Mouse (Mus musculus): ENCODE data around the gene Cbfa2t2.

The Cbfa2t2 gene

DNA sequence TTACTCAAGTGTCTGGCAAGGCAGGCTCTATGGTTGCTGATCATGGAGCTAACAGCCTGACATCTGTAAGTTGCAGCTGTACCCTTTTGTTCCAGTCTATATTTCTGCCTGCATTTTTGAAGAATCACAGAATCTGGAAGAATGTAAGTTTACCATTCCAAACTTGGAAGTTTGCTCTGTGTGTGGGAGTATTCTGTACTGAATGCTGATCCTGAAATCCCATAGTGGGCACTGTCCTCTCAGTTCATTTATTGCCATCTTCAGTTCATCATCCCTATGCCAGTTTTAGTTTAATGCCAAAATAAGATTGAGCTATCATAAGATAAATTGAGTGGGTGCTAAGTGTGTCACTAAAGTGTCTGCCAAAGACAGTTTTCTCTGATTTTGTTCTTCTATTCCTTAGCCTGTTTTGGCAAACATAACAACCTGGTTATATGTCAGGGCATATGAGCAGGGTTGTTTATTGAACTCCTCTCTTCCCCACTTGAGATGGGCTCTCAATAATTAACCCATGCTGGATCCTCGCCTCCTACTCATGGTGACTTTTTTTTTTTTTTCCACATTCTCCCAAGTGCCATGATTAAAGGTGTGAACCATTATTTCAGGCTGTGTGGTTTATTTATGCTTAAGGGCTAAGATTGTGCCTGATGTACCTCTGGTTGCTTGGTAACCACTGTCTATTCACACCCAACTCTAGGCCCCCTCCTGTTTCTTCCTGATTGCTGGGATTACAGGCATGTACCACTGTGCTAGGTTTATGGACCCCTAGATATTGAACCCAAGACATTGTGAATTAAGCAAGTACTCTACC, 38.2 kb downstream of the Cbfa2t2 start:
- DNase-seq = no peak

DNA sequence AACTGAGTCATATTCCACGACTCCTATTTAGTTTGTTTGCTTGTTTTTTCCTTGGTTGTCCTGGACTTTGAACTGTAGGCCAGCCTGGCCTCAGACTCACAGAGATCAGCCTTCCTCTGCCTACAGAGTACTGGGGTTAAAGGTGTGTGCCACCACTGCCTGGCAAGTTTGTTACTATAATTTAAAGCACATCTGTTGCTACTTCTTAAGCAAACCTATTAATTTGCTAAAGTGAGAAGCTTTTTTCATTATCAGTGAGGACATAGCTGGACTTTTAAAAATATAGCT, 38.7 kb downstream of the Cbfa2t2 start:
- DNase-seq = no peak

DNA sequence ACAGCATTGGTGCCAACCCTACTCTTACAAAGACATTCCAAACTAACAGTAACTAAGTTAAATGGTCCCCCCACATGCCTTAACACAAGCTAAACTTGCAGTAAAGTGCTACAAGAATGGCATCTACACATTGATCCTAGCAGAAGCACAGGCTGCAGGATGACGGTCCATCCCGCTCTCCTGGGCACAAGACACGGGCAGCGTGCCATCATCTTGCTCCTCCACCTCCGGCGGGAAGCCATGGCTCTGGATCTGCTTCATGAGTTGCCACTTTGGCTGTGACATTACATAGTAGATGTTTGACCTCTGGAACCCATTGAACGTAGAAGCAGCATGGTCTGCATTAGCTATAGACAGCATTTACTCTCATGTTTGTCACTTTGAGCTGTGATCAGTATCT, 39.6 kb downstream of the Cbfa2t2 start:
- DNase-seq = no peak

DNA sequence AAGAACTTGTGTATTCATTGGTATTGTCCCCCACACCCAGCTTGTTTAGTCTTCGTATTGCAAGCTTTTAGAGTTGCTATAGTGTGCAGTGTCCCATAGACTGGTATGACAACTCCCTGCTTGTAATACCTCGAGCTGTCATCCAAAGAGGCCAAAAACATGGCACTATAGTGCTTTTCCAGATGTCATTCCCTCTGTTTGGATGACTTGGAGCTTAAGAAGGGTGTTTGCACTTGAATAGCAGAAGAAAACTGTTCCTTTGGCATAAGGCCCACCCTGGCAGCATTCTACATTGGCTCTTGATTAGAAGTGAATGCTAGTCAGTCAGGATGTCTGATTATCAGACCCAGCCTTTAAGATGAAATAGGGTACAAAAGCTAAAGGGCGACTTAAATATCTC, 40.7 kb downstream of the Cbfa2t2 start:
- no peak for DNase-seq

DNA sequence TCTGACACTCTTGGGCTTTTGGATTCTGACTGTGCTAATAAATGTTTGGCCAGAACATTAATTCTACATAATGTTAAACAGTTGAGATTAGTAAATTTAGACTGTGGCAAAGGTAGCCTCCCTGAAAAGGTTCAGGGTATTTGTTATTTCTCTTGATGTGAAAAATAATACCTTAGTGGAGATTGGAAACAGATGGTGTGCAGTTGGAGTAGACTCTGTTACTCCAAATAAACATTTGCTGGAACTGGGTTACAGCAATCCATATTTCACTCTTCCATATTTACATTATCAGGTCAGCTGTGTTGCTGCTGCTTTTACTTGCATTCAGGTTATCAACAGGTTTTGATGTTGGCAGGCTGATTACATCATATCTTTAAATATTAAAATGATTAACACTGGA, 55.5 kb downstream of the Cbfa2t2 start:
- DNase-seq = no peak

DNA sequence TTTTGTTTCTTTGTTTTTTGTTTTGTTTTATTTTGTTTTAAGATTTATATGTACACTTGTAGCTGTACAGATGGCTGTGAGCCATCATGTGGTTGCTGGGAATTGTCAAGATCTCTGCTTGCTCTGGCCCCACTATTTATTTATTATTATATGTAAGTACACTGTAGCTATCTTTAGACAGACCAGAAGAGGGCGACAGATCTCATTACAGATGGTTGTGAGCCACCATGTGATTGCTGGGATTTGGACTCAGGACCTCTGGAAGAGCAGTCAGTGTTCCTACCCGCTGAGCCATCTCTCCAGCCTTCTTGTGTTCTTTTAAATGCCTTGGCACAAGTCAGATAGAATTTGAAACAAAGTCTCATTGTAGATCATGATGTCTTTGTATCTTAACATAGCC, 57.3 kb downstream of the Cbfa2t2 start:
- peak in 1 of 2 experiments; percentile 3 for DNase-seq

DNA sequence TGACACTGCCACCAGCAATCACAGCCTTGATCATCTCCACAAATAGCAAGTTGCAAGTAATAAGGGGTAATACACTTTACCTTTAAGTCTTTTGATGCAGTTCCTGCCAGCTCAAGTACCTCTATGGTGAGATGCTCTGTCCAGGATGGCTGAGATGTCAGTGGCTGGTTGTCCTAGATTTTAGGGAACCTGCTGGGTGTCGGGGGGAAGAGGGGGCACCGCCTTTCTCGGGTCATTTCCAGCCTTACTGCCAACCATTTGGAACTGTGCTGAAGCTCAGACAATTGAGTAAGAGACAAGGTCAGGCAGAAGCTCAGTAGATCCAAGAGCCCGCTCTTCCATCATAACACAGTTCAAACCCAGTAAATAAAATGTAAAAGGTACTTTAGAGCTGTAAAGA, 58.7 kb downstream of the Cbfa2t2 start:
- no peak for DNase-seq

DNA sequence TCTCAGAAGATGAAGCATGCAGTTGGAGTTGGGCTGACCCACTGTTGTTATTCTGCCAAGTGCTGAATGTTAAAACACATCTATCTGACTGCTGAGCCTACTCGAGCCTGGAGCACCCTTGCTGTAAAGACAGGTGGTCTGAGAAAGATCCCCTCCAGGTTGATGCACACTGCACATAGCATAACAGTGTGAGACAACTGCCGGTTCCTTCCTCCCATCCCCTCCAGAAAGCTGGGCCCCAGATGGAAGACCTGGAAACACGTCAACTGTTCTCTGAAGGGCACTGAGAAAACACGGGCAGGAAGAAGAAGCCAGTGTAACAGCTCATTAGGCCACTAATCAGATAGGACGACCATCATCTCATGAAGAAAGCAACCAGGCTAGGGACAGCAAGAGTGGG, 62.3 kb downstream of the Cbfa2t2 start:
- no peak for DNase-seq

DNA sequence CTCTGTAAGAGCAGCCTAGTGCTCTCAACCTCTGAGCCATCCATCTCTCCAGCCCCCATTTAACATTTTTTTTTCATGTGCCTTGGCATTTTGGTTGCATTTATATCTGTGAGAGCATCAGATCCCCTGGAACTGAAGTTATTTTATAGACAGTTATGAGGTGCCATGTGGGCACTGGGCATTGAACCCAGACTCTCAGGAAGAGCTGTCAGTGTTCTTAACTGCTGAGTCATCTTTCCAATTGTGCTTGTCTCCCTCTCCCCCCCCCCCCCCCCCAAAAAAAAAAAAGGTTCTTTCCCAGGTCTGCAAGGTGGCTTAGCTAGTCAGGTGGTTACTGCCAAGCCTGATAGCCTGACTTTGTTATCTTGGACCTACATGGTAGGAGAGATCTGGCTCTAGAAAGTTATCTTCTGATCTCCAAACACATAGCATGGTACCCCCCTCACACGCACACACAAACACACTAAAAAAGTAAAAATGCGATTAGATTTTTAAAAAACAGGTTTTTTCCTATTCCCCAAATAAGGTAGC, 63.5 kb downstream of the Cbfa2t2 start:
- no peak for DNase-seq

DNA sequence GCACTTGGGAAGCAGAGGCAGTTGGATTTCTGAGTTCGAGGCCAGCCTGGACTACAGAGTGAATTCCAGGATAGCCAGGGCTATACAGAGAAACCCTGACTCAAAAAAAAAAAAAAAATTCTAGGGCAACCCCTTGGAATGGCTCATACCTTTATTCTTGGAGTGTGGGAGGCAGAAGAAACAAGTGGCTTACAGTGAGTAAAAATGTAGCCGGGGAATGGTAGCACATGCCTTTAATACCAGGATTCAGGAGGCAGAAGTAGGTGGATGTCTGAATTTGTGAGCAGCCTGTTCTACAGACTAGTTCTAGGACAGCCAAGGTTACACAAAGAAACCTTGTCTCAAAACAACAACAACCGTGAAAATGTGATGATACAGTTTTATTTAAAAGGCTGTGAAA, 64.5 kb downstream of the Cbfa2t2 start:
- no peak for DNase-seq

DNA sequence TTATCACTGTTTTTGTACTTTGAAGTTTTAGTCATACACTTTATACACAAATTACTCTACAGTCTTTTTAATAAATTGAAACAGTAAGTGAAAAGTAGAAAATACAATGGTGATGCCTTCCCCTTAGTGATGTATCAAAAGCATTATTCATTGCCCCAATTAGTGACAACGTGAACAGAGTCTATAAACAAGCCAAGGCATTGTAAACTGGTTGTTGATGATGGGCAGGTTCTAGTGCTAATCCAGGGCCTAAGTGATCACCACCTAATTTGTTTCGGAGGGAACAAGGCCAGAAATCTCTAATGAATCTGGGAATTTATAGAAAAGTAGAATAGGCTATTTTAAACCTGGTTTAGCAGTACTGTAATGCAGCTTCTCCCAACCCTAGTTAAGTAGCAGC, 70.8 kb downstream of the Cbfa2t2 start:
- DNase-seq = no peak

DNA sequence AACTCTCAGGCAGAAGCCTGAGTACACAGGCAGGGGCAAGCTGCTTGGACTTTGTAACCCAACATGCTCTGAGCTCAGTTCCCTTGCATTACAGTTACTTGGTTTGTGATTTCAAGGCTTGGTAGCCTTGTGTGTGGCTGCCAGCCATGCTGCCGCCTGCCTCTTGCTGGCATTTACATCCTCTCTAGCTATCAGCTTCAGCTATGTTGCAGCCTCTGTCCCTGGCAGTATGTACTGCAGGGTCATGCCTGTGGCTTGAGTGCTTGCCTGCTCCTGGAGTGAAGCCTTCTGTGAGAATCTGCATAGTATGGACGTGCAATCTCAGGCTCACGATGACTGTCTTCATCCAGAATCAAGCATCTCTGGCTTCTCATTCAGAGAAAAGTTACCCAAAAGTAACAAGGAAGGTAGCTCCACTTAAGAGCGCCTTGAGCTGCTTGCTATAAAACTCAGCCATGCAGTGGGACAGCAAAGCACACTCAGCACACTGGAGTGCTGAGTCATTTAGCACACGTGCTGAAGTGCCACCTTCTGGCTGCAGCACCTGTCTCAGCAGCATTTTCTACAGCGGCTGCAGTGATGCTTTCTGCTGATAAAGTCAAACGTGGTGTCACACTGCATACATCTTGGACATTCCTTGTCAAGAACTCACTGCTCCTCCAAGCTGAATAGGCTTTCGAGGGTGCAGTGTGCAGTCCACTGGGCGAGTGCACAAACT, 71.4 kb downstream of the Cbfa2t2 start:
- DNase-seq = no peak

DNA sequence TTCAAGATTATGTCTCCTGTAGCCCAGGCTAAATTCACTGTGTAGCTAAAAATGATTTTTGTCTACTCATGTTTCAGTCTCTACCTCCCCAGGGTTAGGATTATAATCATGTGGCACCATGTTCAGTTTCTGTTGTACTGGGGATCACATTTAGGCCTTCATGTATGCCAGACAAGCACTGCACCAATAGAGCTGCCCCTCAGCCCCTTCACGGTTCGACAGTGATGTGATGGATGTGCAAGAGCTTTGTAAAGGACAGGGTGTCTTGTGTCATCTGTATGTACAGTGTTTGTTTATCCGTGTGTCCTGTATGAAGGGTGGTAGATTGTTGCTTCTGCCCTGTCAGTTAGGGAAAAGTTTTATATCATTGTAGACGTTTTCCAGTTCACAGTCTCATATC, 72.2 kb downstream of the Cbfa2t2 start:
- DNase-seq = no peak

DNA sequence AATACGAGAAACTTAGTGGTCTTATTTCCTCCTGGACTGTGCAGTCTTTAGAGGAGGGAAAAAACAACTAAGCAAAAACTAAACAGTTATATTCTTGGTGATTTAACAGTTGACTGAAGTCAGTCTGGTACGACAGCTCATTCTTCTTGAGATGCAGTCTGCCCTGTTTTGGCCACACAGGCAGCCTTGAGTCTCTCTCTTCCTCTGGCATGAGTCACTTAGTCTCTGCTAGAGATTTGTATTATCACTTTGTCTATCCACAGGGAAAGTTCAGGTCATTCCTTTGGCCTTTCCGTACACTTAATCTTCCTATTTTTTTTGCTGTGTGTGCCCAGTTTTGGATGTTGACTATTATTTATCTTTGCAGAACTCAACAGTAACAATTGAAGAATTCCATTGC, 73.9 kb downstream of the Cbfa2t2 start:
- DNase-seq = no peak

DNA sequence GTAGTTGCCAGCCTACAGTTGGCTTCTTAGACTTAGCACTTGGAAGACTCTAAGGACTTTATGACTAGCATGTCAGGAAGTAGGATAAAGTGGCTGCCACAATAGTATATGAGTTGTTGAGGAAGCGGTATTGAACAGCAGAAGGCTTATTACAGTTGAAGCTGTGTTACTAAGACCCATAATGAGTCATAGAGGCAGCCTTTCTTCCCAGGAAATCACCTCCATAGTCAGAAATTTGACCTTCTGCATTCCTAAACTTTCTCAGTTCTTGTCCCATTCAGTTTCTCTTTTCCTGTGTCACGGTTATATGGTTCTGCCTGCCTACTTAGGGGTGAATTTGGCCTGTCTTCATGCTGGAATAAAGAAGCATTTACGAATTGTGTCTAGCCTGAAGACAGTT, 80.7 kb downstream of the Cbfa2t2 start:
- no peak for DNase-seq

DNA sequence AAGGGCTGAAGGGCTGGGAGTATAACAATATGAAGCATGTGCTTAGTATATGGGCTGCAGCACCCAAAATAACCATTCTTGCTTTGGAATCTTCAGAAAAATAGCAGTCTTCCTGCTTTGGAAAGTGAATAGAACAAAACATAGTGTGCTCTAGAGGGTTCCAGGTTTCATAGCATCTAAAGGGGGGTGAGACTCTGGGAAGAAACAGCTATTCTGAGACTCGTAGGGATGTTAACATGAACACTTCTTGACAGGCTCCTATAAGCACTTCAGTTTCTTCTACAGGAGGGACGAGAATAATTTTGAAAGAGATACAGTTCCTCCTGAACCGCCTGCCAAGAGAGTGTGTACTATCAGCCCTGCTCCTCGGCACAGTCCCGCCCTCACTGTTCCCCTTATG, 81.1 kb downstream of the Cbfa2t2 start:
- no peak for DNase-seq

DNA sequence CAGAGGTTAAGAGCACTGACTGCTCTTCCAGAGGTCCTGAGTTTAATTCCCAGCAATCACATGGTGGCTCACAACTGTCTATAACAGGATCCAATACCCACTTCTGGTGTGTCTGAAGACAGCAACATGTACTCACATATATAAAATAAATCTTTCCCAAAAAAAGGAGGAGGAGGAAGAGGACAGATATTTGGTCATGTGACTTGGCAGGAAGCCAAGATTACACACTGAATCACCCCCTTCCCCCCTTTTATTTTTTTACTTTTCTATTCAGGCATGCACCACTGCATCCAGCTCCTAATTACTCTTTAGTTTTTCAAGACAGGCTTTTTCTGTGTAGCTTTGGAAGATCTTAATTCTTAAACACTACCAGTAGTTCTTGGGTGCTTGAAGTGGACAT, 85.2 kb downstream of the Cbfa2t2 start:
- DNase-seq = no peak

DNA sequence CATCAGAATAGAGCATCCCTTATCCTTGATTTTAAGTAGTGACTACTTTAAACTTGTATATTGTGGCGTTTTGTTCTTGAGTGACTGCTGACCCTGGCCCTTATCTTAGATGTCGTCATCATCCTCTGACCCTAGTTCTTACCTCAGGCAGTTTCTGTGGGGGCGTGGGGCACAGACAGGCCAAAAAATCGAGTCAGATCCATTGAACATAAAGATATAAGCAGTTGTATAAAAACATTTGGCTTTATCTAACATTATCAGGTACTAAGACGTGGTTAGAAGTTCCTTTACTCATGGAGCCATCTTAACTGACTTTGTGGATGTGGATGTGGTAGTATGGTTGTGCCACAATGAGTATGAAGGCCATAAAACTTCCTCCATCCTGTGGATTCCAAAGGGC, 86.1 kb downstream of the Cbfa2t2 start:
- DNase-seq = no peak

DNA sequence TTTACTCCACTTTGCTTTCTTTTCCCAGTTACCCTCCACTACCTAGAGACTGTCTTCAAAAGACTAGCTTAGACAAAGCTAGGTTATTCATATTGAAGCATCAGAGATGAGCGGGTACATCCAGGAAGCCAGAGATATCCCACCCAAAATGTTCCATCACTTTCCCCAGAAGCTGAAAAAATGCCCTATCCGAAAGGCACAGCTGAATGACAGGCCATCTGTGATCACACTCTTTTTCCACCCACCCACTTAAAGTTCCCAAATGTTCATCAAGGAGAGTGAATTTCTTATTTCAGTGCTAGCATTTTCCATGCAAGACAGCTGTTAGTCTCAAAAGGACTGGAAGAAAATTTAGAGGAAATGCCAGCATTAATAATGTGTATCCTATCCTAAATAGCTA, 89.0 kb downstream of the Cbfa2t2 start:
- no peak for DNase-seq

DNA sequence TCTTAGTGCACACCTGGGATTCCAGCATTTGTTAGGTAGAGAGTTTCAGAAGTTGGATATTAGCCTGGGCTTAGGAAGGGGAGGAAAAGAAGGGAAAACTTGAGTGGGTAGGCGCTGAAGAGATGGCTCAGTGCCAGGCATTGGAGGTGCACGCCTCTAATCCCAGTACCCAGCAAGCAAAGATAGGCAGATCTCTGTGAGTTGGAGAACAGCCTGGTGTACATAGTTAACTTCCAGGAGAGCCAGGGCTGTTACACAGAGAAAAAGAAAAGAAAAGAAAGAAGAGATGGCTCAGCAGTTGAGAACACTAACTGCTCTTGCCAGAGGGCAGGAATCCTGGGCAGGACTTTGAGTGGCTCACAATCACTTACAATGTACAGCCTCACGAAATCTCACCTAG, 90.2 kb downstream of the Cbfa2t2 start:
- DNase-seq = no peak

DNA sequence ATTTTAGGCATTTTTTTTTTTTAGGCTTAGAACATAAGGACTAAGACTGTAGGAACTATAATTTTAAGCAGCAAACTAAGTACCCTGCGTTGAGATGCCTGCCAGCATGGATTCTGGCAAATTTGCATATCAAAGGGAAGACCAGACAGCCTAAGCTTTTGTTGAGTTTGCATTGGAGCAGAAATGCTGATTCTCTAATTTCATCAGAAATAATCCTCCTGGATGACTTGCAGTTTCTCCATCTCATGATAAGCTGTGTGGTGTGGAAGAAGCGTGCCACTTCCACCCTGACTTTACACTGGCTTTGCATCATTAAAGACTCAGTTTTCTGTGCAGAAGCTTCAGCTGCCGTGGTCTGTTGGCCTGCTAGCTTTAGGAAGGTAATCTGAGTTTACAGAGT, 96.6 kb downstream of the Cbfa2t2 start:
- no peak for DNase-seq

DNA sequence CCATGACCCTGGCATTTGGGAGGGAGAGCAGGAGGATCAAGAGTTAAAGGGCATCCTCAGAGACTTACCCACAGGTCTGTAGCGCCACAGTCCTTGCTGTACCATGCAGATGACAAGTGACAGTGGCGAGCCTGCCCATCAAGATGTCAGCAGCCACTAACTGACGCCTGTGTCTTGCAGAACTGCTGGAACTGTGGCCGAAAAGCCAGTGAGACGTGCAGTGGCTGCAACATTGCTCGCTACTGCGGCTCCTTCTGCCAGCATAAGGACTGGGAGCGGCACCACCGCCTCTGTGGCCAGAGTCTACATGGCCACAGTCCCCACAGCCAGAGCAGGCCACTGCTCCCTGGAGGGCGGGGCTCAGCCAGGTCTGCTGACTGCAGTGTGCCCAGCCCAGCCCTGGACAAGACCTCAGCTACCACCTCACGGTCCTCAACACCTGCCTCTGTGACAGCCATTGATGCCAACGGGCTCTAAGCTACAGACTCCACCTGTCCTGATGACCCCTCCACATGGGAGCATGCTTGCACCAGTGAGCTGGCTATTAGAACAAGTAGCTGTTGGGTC, 98.5 kb downstream of the Cbfa2t2 start:
- DNase-seq = no peak

DNA sequence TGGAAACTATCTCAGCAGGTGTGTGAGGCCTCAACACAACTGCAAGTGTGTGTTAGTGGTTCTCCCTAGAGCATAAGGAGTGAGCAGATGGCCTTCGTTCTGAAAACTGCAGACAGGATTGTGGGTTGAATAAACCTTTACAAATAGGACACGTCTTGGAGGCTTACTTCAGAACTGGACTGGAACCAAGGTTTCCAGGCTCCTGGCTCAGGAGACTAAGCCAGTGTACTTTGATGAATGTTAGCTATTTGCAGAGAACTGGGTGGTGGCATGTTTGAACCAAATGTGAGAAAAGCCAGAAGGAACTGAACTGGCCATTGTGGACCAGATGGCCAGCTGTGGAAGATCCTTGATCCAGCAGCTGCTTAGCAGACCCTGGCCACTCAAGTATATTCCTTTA, 102.0 kb downstream of the Cbfa2t2 start:
- DNase-seq = no peak

DNA sequence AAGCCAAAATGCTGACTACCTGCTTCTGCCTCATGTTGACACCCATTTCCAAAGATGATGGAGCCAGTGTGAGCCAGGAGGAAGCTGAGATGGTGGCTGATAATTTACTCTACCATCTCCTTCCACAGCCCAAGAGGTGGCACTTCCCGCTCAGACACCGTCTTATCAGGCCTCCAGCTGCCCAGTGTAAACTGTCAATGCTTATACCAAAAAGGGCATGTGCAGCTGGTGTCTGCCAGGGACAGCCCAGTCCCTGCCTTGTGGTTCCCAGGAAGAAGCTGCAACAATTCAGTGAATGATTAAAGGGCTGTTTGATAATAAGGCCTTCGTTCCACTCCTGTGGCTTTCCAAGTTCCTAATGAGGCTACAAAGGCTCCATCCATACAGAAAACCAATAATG, 102.4 kb downstream of the Cbfa2t2 start:
- DNase-seq = no peak
